Mouse (Mus musculus): ENCODE data around the gene Trappc3.

Gene Trappc3

GRCm38 (mm10) chr4:126277906-126278564 is 15.9 kb downstream of the Trappc3 start:
- in situ Hi-C loops (cut with MboI; ENCODE audit: low sequenced_read_pairs) = no loop called here

GRCm38 (mm10) chr4:126278565-126278915 is 16.4 kb downstream of the Trappc3 start:
- in situ Hi-C loops (cut with MboI; ENCODE audit: low sequenced_read_pairs) = no loop called here

GRCm38 (mm10) chr4:126278961-126279360 is 16.8 kb downstream of the Trappc3 start:
- in situ Hi-C loops (cut with MboI; ENCODE audit: low sequenced_read_pairs) = no loop called here

GRCm38 (mm10) chr4:126281706-126282105 is 19.6 kb downstream of the Trappc3 start:
- in situ Hi-C loops (cut with MboI; ENCODE audit: low sequenced_read_pairs) = no loop called here

GRCm38 (mm10) chr4:126283582-126283981 is 21.5 kb downstream of the Trappc3 start:
- in situ Hi-C loops (cut with MboI; ENCODE audit: low sequenced_read_pairs) = no loop called here

GRCm38 (mm10) chr4:126286492-126286891 is 24.4 kb downstream of the Trappc3 start, which contains the start of gene Col8a2:
TSS of gene Col8a2 (plus strand) at chr4:126286793.
- in situ Hi-C loops (cut with MboI; ENCODE audit: low sequenced_read_pairs) = no loop called here

- in situ Hi-C loops (cut with MboI; ENCODE audit: low sequenced_read_pairs) = no loop called here
Observed at GRCm38 (mm10) chr4:126287302-126287995, 25.3 kb downstream of the Trappc3 start.

GRCm38 (mm10) chr4:126288085-126288666 is 26.1 kb downstream of the Trappc3 start:
- in situ Hi-C loops (cut with MboI; ENCODE audit: low sequenced_read_pairs) = no loop called here

GRCm38 (mm10) chr4:126290314-126290713 is 28.2 kb downstream of the Trappc3 start:
- in situ Hi-C loops (cut with MboI; ENCODE audit: low sequenced_read_pairs) = no loop called here

GRCm38 (mm10) chr4:126291196-126291595 is 29.1 kb downstream of the Trappc3 start:
- in situ Hi-C loops (cut with MboI; ENCODE audit: low sequenced_read_pairs) = no loop called here

GRCm38 (mm10) chr4:126295152-126295551 is 33.0 kb downstream of the Trappc3 start:
- in situ Hi-C loops (cut with MboI; ENCODE audit: low sequenced_read_pairs) = no loop called here

- in situ Hi-C loops (cut with MboI; ENCODE audit: low sequenced_read_pairs) = no loop called here
Observed at GRCm38 (mm10) chr4:126295937-126296336, 33.8 kb downstream of the Trappc3 start.

- in situ Hi-C loops (cut with MboI; ENCODE audit: low sequenced_read_pairs) = no loop called here
Observed at GRCm38 (mm10) chr4:126296617-126297101, 34.5 kb downstream of the Trappc3 start.

- in situ Hi-C loops (cut with MboI; ENCODE audit: low sequenced_read_pairs) = loop anchor here (10.0 kb wide), 1 partner anchor 76 kb away; no protein-coding TSS in a partner anchor
Observed at GRCm38 (mm10) chr4:126300916-126301583, 38.9 kb downstream of the Trappc3 start.

- in situ Hi-C loops (cut with MboI; ENCODE audit: low sequenced_read_pairs) = loop anchor here (10.0 kb wide), 1 partner anchor 77 kb away; no protein-coding TSS in a partner anchor
Observed at GRCm38 (mm10) chr4:126301584-126302309, 39.6 kb downstream of the Trappc3 start.

GRCm38 (mm10) chr4:126303877-126304276 is 41.8 kb downstream of the Trappc3 start:
- in situ Hi-C loops (cut with MboI; ENCODE audit: low sequenced_read_pairs) = loop anchor here (10.0 kb wide), 1 partner anchor 79 kb away; no protein-coding TSS in a partner anchor

- in situ Hi-C loops (cut with MboI; ENCODE audit: low sequenced_read_pairs) = loop anchor here (10.0 kb wide), 1 partner anchor 81 kb away; no protein-coding TSS in a partner anchor
Observed at GRCm38 (mm10) chr4:126305428-126305827, 43.3 kb downstream of the Trappc3 start.

GRCm38 (mm10) chr4:126306058-126306457 is 43.9 kb downstream of the Trappc3 start:
- in situ Hi-C loops (cut with MboI; ENCODE audit: low sequenced_read_pairs) = loop anchor here (10.0 kb wide), 1 partner anchor 81 kb away; no protein-coding TSS in a partner anchor

- in situ Hi-C loops (cut with MboI; ENCODE audit: low sequenced_read_pairs) = loop anchor here (10.0 kb wide), 1 partner anchor 82 kb away; no protein-coding TSS in a partner anchor
Observed at GRCm38 (mm10) chr4:126306827-126307226, 44.7 kb downstream of the Trappc3 start.

Data from CH12F3 (cell line).